Mouse (Mus musculus) CH12.LX (cell line): Measurements from ENCODE around the gene Mettl26. TPM values are rescaled to one million over a fixed set of nuclear protein-coding genes. Genes with fewer than 3 reads are reported as not detected.

Experiments used
- DNase-seq: peaks from one replicate; pipeline ENCODE4 v3.0.0-alpha.2; 2013; ENCODE audit errors: extremely low read depth
- H3K27ac ChIP-seq: 2 replicates; pipeline ENCODE4 v1.5.1; 2012; ENCODE audit warnings: low read depth, mild to moderate bottlenecking, control low read depth, moderate library complexity; ENCODE audit not compliant: insufficient read depth
- H3K27me3 ChIP-seq: replicated peaks from 2 replicates; pipeline ENCODE3; 2012; ENCODE audit warnings: inconsistent platforms
- H3K36me3 ChIP-seq, 2 experiments: replicated peaks in 1 of 2; 2 replicates each; pipeline versions ENCODE3 to v1.6.1; 2012; ENCODE audit warnings: inconsistent platforms in 1 of 2, low read length in 1 of 2, mild to moderate bottlenecking in 1 of 2, mixed read lengths in 1 of 2, moderate library complexity in 1 of 2; ENCODE audit not compliant: control insufficient read depth in 1 of 2, insufficient read depth in 1 of 2
- H3K4me1 ChIP-seq, 2 experiments: 2 replicates each; pipeline ENCODE4 v1.6.1; 2012; ENCODE audit warnings: inconsistent platforms in 1 of 2, moderate library complexity in 1 of 2; ENCODE audit not compliant: insufficient read depth in 2 of 2, control insufficient read depth in 1 of 2
- H3K4me2 ChIP-seq: 2 replicates; pipeline ENCODE4 v1.6.1; 2012; ENCODE audit warnings: low read depth, mild to moderate bottlenecking, control low read depth; ENCODE audit not compliant: poor library complexity, insufficient read depth, severe bottlenecking
- H3K4me3 ChIP-seq, 3 experiments: fragments of 150-350 bp in 1 of 3; sonication (generic) in 1 of 3; replicated peaks in 1 of 3; 2 replicates each; pipeline versions ENCODE3 to v1.5.1; 2011 to 2012; ENCODE audit warnings: low read depth in 2 of 3, low read length in 2 of 3, mild to moderate bottlenecking in 2 of 3, moderate library complexity in 2 of 3, control low read depth in 1 of 3, improper control_type of control experiment in 1 of 3, inconsistent platforms in 1 of 3, mixed read lengths in 1 of 3; ENCODE audit not compliant: poor library complexity in 1 of 3
- H3K79me2 ChIP-seq: replicated peaks from 2 replicates; pipeline ENCODE4 v1.6.1; 2012; ENCODE audit warnings: mild to moderate bottlenecking, moderate library complexity; ENCODE audit not compliant: control insufficient read depth, poor library complexity, insufficient read depth, severe bottlenecking; ENCODE audit errors: extremely low read depth
- H3K9ac ChIP-seq: 2 replicates; pipeline ENCODE4 v1.6.1; 2012; ENCODE audit warnings: low read depth, mild to moderate bottlenecking, control low read depth, moderate library complexity; ENCODE audit not compliant: insufficient read depth
- H3K9me3 ChIP-seq: replicated peaks from 2 replicates; pipeline ENCODE3; 2012; ENCODE audit warnings: low read length, inconsistent platforms, mixed read lengths
- BHLHE40 ChIP-seq: IDR thresholded peaks from 2 replicates; pipeline ENCODE4 v1.6.1; 2011; ENCODE audit warnings: mild to moderate bottlenecking, low read depth, low read length, improper control_type of control experiment
- CHD1 ChIP-seq: IDR thresholded peaks from 2 replicates; pipeline ENCODE4 v1.6.1; 2012; ENCODE audit warnings: low read depth, low read length, improper control_type of control experiment, inconsistent platforms
- CHD2 ChIP-seq: IDR thresholded peaks from 2 replicates; pipeline ENCODE4 v1.6.1; 2011; ENCODE audit warnings: low read length, improper control_type of control experiment
- CTCF ChIP-seq, 2 experiments: IDR thresholded peaks in 1 of 2; conservative IDR thresholded peaks in 1 of 2; 2 replicates each; pipeline ENCODE4 v1.5.1; 2011 to 2012; ENCODE audit warnings: low read depth in 2 of 2, low read length in 2 of 2, improper control_type of control experiment in 1 of 2, inconsistent platforms in 1 of 2, mild to moderate bottlenecking in 1 of 2, moderate library complexity in 1 of 2
- E2F4 ChIP-seq: IDR thresholded peaks from 2 replicates; pipeline ENCODE4 v1.6.1; 2011; ENCODE audit warnings: low read depth, low read length, improper control_type of control experiment; ENCODE audit not compliant: insufficient replicate concordance
- ELF1 ChIP-seq: IDR thresholded peaks from 2 replicates; pipeline ENCODE4 v1.6.1; 2014; ENCODE audit warnings: low read depth, mild to moderate bottlenecking, inconsistent platforms, low read length, improper control_type of control experiment
- EP300 ChIP-seq: IDR thresholded peaks from 2 replicates; pipeline ENCODE4 v1.6.1; 2011; ENCODE audit warnings: low read length, improper control_type of control experiment
- ETS1 ChIP-seq: conservative IDR thresholded peaks from 2 replicates; pipeline ENCODE4 v1.6.1; 2012; ENCODE audit warnings: low read depth, mild to moderate bottlenecking, inconsistent platforms, low read length, improper control_type of control experiment, moderate library complexity
- GABPA ChIP-seq: IDR thresholded peaks from 2 replicates; pipeline ENCODE4 v1.6.1; 2012; ENCODE audit warnings: low read depth, low read length, improper control_type of control experiment, inconsistent platforms; ENCODE audit not compliant: insufficient replicate concordance
- HCFC1 ChIP-seq: IDR thresholded peaks from 2 replicates; pipeline ENCODE4 v1.6.1; 2012; ENCODE audit warnings: low read depth, mild to moderate bottlenecking, inconsistent platforms, low read length, improper control_type of control experiment
- IRF4 ChIP-seq: IDR thresholded peaks from 2 replicates; pipeline ENCODE4 v1.6.1; 2014; ENCODE audit warnings: low read depth, mild to moderate bottlenecking, inconsistent platforms, low read length, improper control_type of control experiment
- JUN ChIP-seq: IDR thresholded peaks from 2 replicates; pipeline ENCODE4 v1.6.1; 2011; ENCODE audit warnings: low read depth, mild to moderate bottlenecking, low read length, improper control_type of control experiment, moderate library complexity; ENCODE audit not compliant: insufficient read depth
- JUND ChIP-seq: conservative IDR thresholded peaks from 2 replicates; pipeline ENCODE4 v1.6.1; 2011; ENCODE audit warnings: low read depth, low read length, improper control_type of control experiment
- KAT2A ChIP-seq: IDR thresholded peaks from 2 replicates; pipeline ENCODE4 v1.6.1; 2012; ENCODE audit warnings: low read length, improper control_type of control experiment, inconsistent platforms; ENCODE audit not compliant: insufficient replicate concordance
- MAFK ChIP-seq: IDR thresholded peaks from 2 replicates; pipeline ENCODE4 v1.6.1; 2011; ENCODE audit warnings: low read length, improper control_type of control experiment; ENCODE audit not compliant: insufficient replicate concordance
- MAX ChIP-seq: IDR thresholded peaks from 2 replicates; pipeline ENCODE4 v1.6.1; 2011; ENCODE audit warnings: low read length, improper control_type of control experiment
- MAZ ChIP-seq: IDR thresholded peaks from 2 replicates; pipeline ENCODE4 v1.6.1; 2012; ENCODE audit warnings: low read depth, mild to moderate bottlenecking, inconsistent platforms, low read length, improper control_type of control experiment, moderate library complexity
- MEF2A ChIP-seq: IDR thresholded peaks from 2 replicates; pipeline ENCODE4 v1.6.1; 2014; ENCODE audit warnings: low read depth, mild to moderate bottlenecking, inconsistent platforms, low read length, improper control_type of control experiment, borderline replicate concordance
- MXI1 ChIP-seq: IDR thresholded peaks from 2 replicates; pipeline ENCODE4 v1.6.1; 2011; ENCODE audit warnings: mild to moderate bottlenecking, low read depth, low read length, improper control_type of control experiment
- MYC ChIP-seq: IDR thresholded peaks from 2 replicates; pipeline ENCODE4 v1.6.1; 2011; ENCODE audit warnings: low read depth, mild to moderate bottlenecking, improper control_type of control experiment, low read length
- NELFE ChIP-seq: IDR thresholded peaks from 2 replicates; pipeline ENCODE4 v1.6.1; 2011; ENCODE audit warnings: low read depth, low read length, improper control_type of control experiment
- NRF1 ChIP-seq: IDR thresholded peaks from 2 replicates; pipeline ENCODE4 v1.6.1; 2014; ENCODE audit warnings: low read depth, mild to moderate bottlenecking, inconsistent platforms, low read length, improper control_type of control experiment, moderate library complexity
- PAX5 ChIP-seq: IDR thresholded peaks from 2 replicates; pipeline ENCODE4 v1.6.1; 2012; ENCODE audit warnings: low read length, inconsistent platforms, mixed read lengths
- POLR2A ChIP-seq: IDR thresholded peaks from 2 replicates; pipeline ENCODE4 v1.6.1; 2011; ENCODE audit warnings: low read depth, mild to moderate bottlenecking, improper control_type of control experiment, low read length
- POLR2AphosphoS2 ChIP-seq: IDR thresholded peaks from 2 replicates; pipeline ENCODE4 v1.6.1; 2011; ENCODE audit warnings: low read depth, low read length, improper control_type of control experiment
- RAD21 ChIP-seq: IDR thresholded peaks from 2 replicates; pipeline ENCODE4 v1.6.1; 2011; ENCODE audit warnings: low read depth, mild to moderate bottlenecking, low read length, improper control_type of control experiment, moderate library complexity
- RCOR1 ChIP-seq: conservative IDR thresholded peaks from 2 replicates; pipeline ENCODE4 v1.6.1; 2012; ENCODE audit warnings: low read depth, mild to moderate bottlenecking, inconsistent platforms, low read length, improper control_type of control experiment
- SIN3A ChIP-seq: IDR thresholded peaks from 2 replicates; pipeline ENCODE4 v1.6.1; 2012; ENCODE audit warnings: low read length, improper control_type of control experiment, inconsistent platforms
- SMC3 ChIP-seq: IDR thresholded peaks from 2 replicates; pipeline ENCODE4 v1.6.1; 2011; ENCODE audit warnings: low read depth, low read length, improper control_type of control experiment
- TBP ChIP-seq: conservative IDR thresholded peaks from 2 replicates; pipeline ENCODE4 v1.6.1; 2011; ENCODE audit warnings: low read depth, low read length, improper control_type of control experiment
- TCF12 ChIP-seq: IDR thresholded peaks from 2 replicates; pipeline ENCODE4 v1.6.1; 2014; ENCODE audit warnings: low read depth, mild to moderate bottlenecking, inconsistent platforms, low read length, improper control_type of control experiment
- UBTF ChIP-seq: IDR thresholded peaks from 2 replicates; pipeline ENCODE4 v1.6.1; 2012; ENCODE audit warnings: low read depth, mild to moderate bottlenecking, inconsistent platforms, low read length, improper control_type of control experiment, moderate library complexity
- USF1 ChIP-seq: IDR thresholded peaks from 2 replicates; pipeline ENCODE4 v1.6.1; 2014; ENCODE audit warnings: low read depth, mild to moderate bottlenecking, inconsistent platforms, low read length, improper control_type of control experiment
- USF2 ChIP-seq: conservative IDR thresholded peaks from 2 replicates; pipeline ENCODE4 v1.6.1; 2011; ENCODE audit warnings: low read depth, low read length, improper control_type of control experiment
- ZC3H11A ChIP-seq: IDR thresholded peaks from 2 replicates; pipeline ENCODE4 v1.6.1; 2012; ENCODE audit warnings: low read depth, mild to moderate bottlenecking, inconsistent platforms, low read length, improper control_type of control experiment
- ZKSCAN1 ChIP-seq: IDR thresholded peaks from 2 replicates; pipeline ENCODE4 v1.6.1; 2012; ENCODE audit warnings: low read depth, inconsistent platforms, low read length, improper control_type of control experiment, borderline replicate concordance
- ZMIZ1 ChIP-seq: IDR thresholded peaks from 2 replicates; pipeline ENCODE4 v1.6.1; 2012; ENCODE audit warnings: low read depth, mild to moderate bottlenecking, inconsistent platforms, low read length, improper control_type of control experiment
- ZNF384 ChIP-seq: IDR thresholded peaks from 2 replicates; pipeline ENCODE4 v1.6.1; 2012; ENCODE audit warnings: low read depth, low read length, improper control_type of control experiment, inconsistent platforms
- dilution Hi-C: fragments of 300-500 bp; cut with MboI; formaldehyde crosslinking; loops from 2 replicates; pipeline ENCODE4 v1.14.3; 2020; ENCODE audit warnings: low sequenced_read_pairs; ENCODE audit not compliant: extremely low pct_unique_long_range_greater_than_20kb, extremely low pct_ligation_motif_present
- in situ Hi-C: fragments of 300-500 bp; cut with MboI; formaldehyde crosslinking; loops from 3 replicates; pipeline ENCODE4 v1.14.3; 2019; ENCODE audit warnings: low sequenced_read_pairs, low pct_ligation_motif_present, low pct_unique_long_range_greater_than_20kb, mixed read lengths
- polyA plus RNA-seq: library from polyadenylated mRNA; unstranded; fragments of >175 nt; gene quantifications from 2 replicates; pipeline ENCODE4 v1.2.1, GENCODE M21; 2012; ENCODE audit warnings: low read depth; ENCODE audit not compliant: insufficient read length
- total RNA-seq, 2 experiments: library from RNA; depleted of rRNA; stranded (reverse); fragments of 300-350 nt in 1 of 2; fragments of >200 nt in 1 of 2; gene quantifications; 2 replicates each; pipeline ENCODE4 v1.2.3; 2012 to 2014

Gene Mettl26
- 43.6 and 52.5 TPM in 2 replicates for total RNA-seq (2012; rRNA removed)
- 31.9 and 33.0 TPM in 2 replicates for total RNA-seq (2014; rRNA removed)
- 29.8 and 32.0 TPM in 2 replicates for polyA plus RNA-seq

- peak within 1 kb of the TSS; percentile 73 for H3K27ac ChIP-seq
- H3K9me3 ChIP-seq, result no peaks in the 10 kb centered on the region
- peaks cover 23 to 31% of the 10 kb centered on the region in 2 experiments for H3K36me3 ChIP-seq
- H3K4me3 ChIP-seq, result peak within 1 kb of the TSS; percentile 63 to 93 (median 81)
- DNase-seq, result peak; percentile 92
- peak within 1 kb of the TSS; percentile 46 for H3K4me2 ChIP-seq
- H3K9ac ChIP-seq, result peak within 1 kb of the TSS; percentile 63
- TF ChIP-seq POLR2A (no peak), CHD2 (no peak), ZNF384 (no peak), CHD1 (0 out of 2 replicates have a peak, but pooled peaks have one; percentile 23), MAZ (no peak), PAX5 (no peak), BHLHE40 (no peak), UBTF (no peak), USF1 (no peak), HCFC1 (no peak), EP300 (no peak), SIN3A (no peak), POLR2AphosphoS2 (no peak), CTCF (conservative IDR thresholded peaks at IDR 0.05 in 1 of 2, IDR thresholded peaks at IDR 0.05 in 1 of 2; ENCODE audit: low read depth in 2 of 2, low read length in 2 of 2) (no peak), GABPA (no peak), JUND (no peak), RAD21 (no peak), JUN (no peak), USF2 (no peak), MEF2A (no peak), TBP (peak; percentile 100), MAX (peak; percentile 44), E2F4 (peak; percentile 85), KAT2A (peak; percentile 76; the same call in 1 of the 2 replicates), IRF4 (peak; percentile 54; the same call in 1 of the 2 replicates), TCF12 (no peak), MXI1 (peak; percentile 52), NRF1 (peak; percentile 59), MYC (0 out of 2 replicates have a peak, but pooled peaks have one; percentile 42), ZKSCAN1 (no peak), ZC3H11A (no peak), ELF1 (peak; percentile 97), MAFK (peak; percentile 96), NELFE (no peak), ETS1 (no peak), RCOR1 (0 out of 2 replicates have a peak, but pooled peaks have one; percentile 51), SMC3 (no peak), ZMIZ1 (no peak)
- no peaks in the 10 kb centered on the region for H3K79me2 ChIP-seq
- H3K27me3 ChIP-seq, result peaks cover 19% of the 10 kb centered on the region
- in situ Hi-C loops, result no loop called here
- peaks cover 6 to 18% of the 10 kb centered on the region in 2 experiments for H3K4me1 ChIP-seq
- dilution Hi-C loops, result no loop called here
Measured at GRCm38 (mm10) chr17:25874721-25875170, at the start of gene Mettl26. TSS of gene Mettl26 (plus strand) at chr17:25875074.
